Comparison of ENCODE assay signal across 13 mouse cellular contexts in the genomic region with DNA sequence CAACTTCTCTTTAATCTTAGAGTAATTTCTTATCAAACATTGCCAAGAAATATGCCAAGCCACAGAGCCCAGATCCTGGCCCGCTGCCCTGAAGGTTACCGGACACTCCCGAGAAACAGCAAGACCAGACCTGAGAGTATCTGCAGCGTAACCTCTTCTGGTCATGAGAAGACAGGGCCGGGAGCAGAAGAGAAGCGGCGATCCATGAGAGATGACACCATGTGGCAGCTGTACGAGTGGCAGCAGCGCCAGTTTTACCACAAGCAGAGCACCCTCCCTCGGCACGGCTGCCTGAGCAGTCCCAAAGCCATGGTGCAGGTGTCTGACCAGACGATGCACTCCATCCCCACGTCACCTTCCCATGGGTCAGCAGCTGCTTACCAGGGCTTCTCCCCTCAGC.
DNase-seq lines count a peak whose midpoint lies in the region; ATAC-seq and TF ChIP-seq lines count a peak whose summit lies in the region.
"Had no signal": no experiment of that assay in that cellular context is flagged by ENCODE, and none has a peak within 500 bp of the region (broad histone marks: within the 10 kb centered on the region; RNA-seq: fewer than 3 reads in every experiment).

No protein-coding gene starts in this region.

- DNase-seq in midbrain, postnatal 0 days (ENCODE audit: low spot score) = peak; percentile 13
- DNase-seq in adrenal gland, postnatal 36 days = peak; percentile 51 to 53
- peak; percentile 64 for DNase-seq in cerebellum, adult 9-11 months
- DNase-seq in retina, postnatal 1 day = peak; percentile 21
- no peak for DNase-seq in c-Kit-positive CD71-positive TER-119-positive erythroid progenitor cells, embryonic 14.5 days (ENCODE audit: low spot score)
- no peak for DNase-seq in kidney, adult 11 months
- DNase-seq: liver, embryonic 13.5 days had no signal

- H3K27me3 ChIP-seq in midbrain, postnatal 0 days (ENCODE audit: insufficient read depth, low read length) = no peaks in the 10 kb centered on the region
- H3K27me3 ChIP-seq in midbrain, embryonic 15.5 days (replicated peaks) = no peaks in the 10 kb centered on the region
- H3K27me3 ChIP-seq: embryonic facial prominence, embryonic 12.5 days; heart, embryonic 15.5 days; liver, embryonic 13.5 days; neural tube, embryonic 12.5 days had no signal

- H3K27ac ChIP-seq in midbrain, postnatal 0 days (ENCODE audit: low read depth, low read length) = no peak overlapping the region
- no peak overlapping the region for H3K27ac ChIP-seq in midbrain, embryonic 15.5 days
- H3K27ac ChIP-seq: embryonic facial prominence, embryonic 12.5 days; heart, embryonic 15.5 days; liver, embryonic 13.5 days; midbrain, embryonic 10.5 days; neural tube, embryonic 12.5 days had no signal

- TF ChIP-seq CTCF in midbrain, postnatal 0 days (IDR thresholded peaks at IDR 0.05) = no peak

- H3K9me3 ChIP-seq in midbrain, postnatal 0 days (ENCODE audit: low read length) = no peaks in the 10 kb centered on the region
- H3K9me3 ChIP-seq in midbrain, embryonic 15.5 days = no peaks in the 10 kb centered on the region
- H3K9me3 ChIP-seq: embryonic facial prominence, embryonic 12.5 days; heart, embryonic 15.5 days; liver, embryonic 13.5 days; midbrain, embryonic 10.5 days; neural tube, embryonic 12.5 days had no signal

- no peak for ATAC-seq in midbrain, postnatal 0 days (ENCODE audit: low FRiP score)
- ATAC-seq in midbrain, embryonic 15.5 days (replicated peaks) = no peak
- ATAC-seq: intestine, embryonic 16.5 days had no signal

- H3K4me3 ChIP-seq in midbrain, postnatal 0 days (ENCODE audit: low read depth, low read length) = no peak overlapping the region
- H3K4me3 ChIP-seq in midbrain, embryonic 15.5 days = no peak overlapping the region
- H3K4me3 ChIP-seq: embryonic facial prominence, embryonic 12.5 days; heart, embryonic 15.5 days; liver, embryonic 13.5 days; midbrain, embryonic 10.5 days; neural tube, embryonic 12.5 days had no signal

- peaks cover 9% of the 10 kb centered on the region for H3K36me3 ChIP-seq in midbrain, postnatal 0 days (ENCODE audit: insufficient read depth, low read length)
- peaks cover 17% of the 10 kb centered on the region; the same call in 1 of the 2 replicates for H3K36me3 ChIP-seq in midbrain, embryonic 15.5 days (replicated peaks)

- no peak overlapping the region for H3K4me2 ChIP-seq in midbrain, postnatal 0 days (ENCODE audit: low read depth, low read length, poor library complexity, severe bottlenecking)
- no peak overlapping the region for H3K4me2 ChIP-seq in midbrain, embryonic 15.5 days
- H3K4me2 ChIP-seq: embryonic facial prominence, embryonic 12.5 days; heart, embryonic 15.5 days; liver, embryonic 13.5 days; neural tube, embryonic 12.5 days had no signal

- 91% methylated on average over 13 of the region's 13 CpGs for WGBS in midbrain, postnatal 0 days
- 90% methylated on average over 13 of the region's 13 CpGs for WGBS in midbrain, embryonic 15.5 days

- no peak overlapping the region for H3K9ac ChIP-seq in midbrain, postnatal 0 days (replicated peaks; ENCODE audit: low read length, poor library complexity, severe bottlenecking)
- no peak overlapping the region for H3K9ac ChIP-seq in midbrain, embryonic 15.5 days
- H3K9ac ChIP-seq: embryonic facial prominence, embryonic 12.5 days; heart, embryonic 15.5 days; liver, embryonic 13.5 days; neural tube, embryonic 12.5 days had no signal

- H3K4me1 ChIP-seq in midbrain, postnatal 0 days (ENCODE audit: insufficient read depth, low read length) = no peaks in the 10 kb centered on the region
- 0 out of 2 replicates have a peak, but pooled peaks cover 5% of the 10 kb centered on the region for H3K4me1 ChIP-seq in midbrain, embryonic 15.5 days

Comparison
In these comparisons a context has a peak if more than half of its experiments do, and no peak if none do; other contexts are left out.
1. DNase-seq: peak in midbrain, postnatal 0 days (single experiment), adrenal gland, postnatal 36 days (2 of 2), cerebellum, adult 9-11 months (single experiment) and retina, postnatal 1 day (single experiment); none in c-Kit-positive CD71-positive TER-119-positive erythroid progenitor cells, embryonic 14.5 days (single experiment) and kidney, adult 11 months (single experiment).